Mouse (Mus musculus): ENCODE measurements around the gene Kri1. TPM values are rescaled to one million over a fixed set of nuclear protein-coding genes. Genes with fewer than 3 reads are reported as not detected.
A peak's percentile ranks its signal among the peaks of the same experiment; 100 is the strongest.

Kri1 gene
- total RNA-seq, 2 experiments from 2014 or later: 18.9 to 19.7 TPM

GRCm38 (mm10) chr9:21249629-21250508, 37.9 kb downstream of the Kri1 start:
- intact Hi-C loops (cut with DNase I): no loop called here
- DNase-seq: no peak

GRCm38 (mm10) chr9:21248326-21248725, 39.4 kb downstream of the Kri1 start, which contains the start of gene S1pr5:
Gene S1pr5 (minus strand): TSS chr9:21248443.
- DNase-seq: peak; percentile 51 to 52
- intact Hi-C loops (cut with DNase I): no loop called here

- intact Hi-C loops (cut with DNase I): no loop called here
- DNase-seq: no peak
Observed at GRCm38 (mm10) chr9:21246342-21246741, 41.4 kb downstream of the Kri1 start.

DNA sequence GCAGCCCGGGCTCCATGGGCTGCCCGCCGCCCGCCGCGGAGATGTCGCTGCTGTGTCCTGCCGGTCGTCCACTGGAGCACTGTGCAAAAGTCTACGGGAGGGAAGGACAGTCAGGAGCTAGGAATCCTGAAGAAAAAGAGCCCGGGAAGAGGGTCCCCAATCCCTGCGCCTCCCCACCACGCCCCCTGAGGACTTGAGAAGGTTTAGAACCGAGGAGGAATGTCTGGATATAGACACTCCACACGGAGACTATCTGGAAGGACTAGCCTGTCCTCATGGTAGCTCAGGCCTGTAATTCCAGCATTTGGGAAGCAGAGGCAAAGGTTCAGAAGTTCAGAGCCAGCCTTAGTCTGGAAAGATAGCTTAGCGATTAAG, 42.7 kb downstream of the Kri1 start:
- no peak for DNase-seq
- intact Hi-C loops (cut with DNase I): no loop called here

- intact Hi-C loops (cut with DNase I): no loop called here
- peak; percentile 36 to 42 for DNase-seq
Observed at GRCm38 (mm10) chr9:21244428-21245112, 43.2 kb downstream of the Kri1 start.

- no peak for DNase-seq
- intact Hi-C loops (cut with DNase I): no loop called here
Observed at GRCm38 (mm10) chr9:21243826-21244427, 43.8 kb downstream of the Kri1 start.

DNA sequence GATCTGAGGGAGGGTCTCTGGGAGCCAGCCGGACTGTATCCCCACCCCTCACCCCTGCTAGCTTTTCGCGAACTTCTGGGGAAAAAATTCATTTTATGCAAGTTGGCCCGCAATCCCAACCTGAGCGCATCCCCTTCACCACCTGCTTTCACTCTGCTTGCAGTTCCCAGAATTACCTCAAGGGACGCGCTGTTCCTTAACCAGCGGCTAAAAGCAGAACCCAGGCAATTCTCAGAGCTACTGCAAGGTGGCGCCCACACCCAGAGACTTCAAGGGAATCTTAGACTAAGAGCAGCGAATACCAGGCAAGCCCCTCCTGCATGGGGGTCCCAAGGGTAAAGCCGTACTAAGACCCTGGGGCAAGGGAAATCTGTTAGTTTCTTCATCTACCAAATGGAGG, 46.4 kb downstream of the Kri1 start:
- intact Hi-C loops (cut with DNase I): no loop called here
- peak; percentile 83 to 88 for DNase-seq

DNA sequence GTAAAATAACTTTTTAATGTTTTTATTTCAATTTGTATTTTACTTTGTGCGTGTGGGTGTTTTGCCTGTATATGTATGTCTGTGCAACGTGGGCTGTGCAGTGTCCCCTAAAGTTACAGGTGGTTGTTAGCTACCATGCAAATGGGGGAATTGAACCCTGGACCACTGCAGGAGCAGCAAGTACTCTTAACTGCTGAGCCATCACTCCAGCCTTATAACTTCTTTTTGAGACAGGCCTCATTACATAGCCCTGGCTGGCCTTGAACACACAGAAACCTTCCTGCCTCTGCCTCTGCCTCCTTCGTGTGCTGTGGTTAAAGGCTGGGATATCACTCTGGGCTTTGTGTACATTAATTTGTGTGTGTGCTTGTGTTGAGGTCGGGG, 48.3 kb downstream of the Kri1 start:
- intact Hi-C loops (cut with DNase I): loop anchor here (2.0 to 5.0 kb wide), 2 partner anchors 51 to 118 kb away; partner anchors contain the start of gene Cdkn2d
- DNase-seq: no peak

DNA sequence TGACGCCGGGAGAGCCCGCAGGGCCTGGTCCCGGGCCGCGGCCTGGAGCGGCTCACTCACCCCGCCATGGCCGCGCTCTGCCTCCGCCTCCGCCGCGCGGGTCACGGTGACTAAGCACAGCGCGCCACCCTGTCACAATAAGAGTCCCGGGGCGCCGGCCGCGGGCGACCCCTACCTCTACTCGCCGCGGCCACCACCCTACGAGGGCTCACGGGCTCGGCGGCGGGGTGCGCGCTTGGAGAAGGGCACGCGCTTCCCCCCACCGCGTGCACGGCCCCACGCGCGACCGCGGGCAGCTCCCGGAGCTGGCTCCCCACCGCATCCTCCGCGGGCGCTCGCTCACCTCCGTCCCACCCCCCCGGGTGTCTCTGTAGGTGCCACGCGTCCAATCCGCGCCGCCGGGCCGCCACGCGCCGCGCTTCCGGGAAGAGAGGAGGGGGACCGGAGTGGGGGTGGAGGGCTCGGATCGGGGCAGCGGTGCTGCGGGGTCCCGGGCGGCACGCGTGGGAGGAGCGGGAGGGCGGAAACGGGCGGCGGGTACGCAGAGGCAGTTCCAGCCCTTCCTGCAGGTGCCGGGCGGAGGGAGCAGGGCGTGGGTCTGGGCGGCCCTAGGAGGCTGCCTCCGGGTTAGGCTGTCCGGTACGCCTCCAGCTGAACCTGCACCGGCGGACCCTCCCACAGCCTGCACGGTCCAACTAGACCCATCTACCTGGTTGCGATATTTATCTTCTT, 48.9 kb downstream of the Kri1 start, which contains the start of gene Keap1:
Gene Keap1, minus strand, starts transcription at position 629 of the 732 bp plus-strand sequence.
- intact Hi-C loops (cut with DNase I): loop anchor here (1.0 to 5.0 kb wide), 3 partner anchors 26 to 118 kb away; partner anchors contain the start of genes Atg4d and Cdkn2d
- DNase-seq: peak; percentile 88 to 89

DNA sequence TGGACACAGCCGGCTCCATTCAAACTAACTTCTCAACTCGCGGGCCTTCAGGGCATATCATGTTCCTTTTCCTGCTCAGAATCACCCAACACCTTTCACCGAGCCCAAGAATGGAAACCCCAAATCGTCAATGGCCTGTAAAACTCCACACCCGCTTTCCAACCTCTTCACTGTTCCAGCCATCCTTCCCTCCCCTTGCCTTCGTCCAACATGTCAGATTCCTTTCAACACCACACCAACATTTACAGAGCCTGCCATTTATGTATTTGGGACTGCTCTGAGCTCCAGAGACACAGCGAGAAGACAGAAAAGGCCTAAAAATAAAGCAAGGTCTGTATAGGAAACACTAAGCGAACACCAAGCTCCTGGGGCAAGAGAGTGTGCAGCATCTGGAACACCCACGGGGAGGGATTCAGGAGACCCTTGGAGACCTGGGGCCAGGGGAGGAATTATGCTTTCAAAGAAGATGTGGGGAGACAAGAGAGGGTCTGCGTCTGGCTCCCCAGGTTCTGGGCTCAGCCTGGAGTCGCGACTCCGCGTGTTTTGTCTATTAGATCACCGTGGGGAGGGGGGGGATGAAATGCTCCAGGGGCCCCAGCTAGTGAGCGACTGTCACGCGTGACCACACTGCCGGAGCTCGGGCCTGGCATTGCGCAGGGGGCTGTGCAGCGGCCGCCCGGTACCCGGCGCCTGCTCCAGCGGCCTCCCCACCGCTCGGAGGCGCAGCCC, 49.6 kb downstream of the Kri1 start:
- peak; percentile 66 to 75 for DNase-seq
- intact Hi-C loops (cut with DNase I): loop anchor here (1.0 to 5.0 kb wide), 3 partner anchors 27 to 119 kb away; partner anchors contain the start of genes Atg4d and Cdkn2d

GRCm38 (mm10) chr9:21237368-21238003, 50.3 kb downstream of the Kri1 start:
- intact Hi-C loops (cut with DNase I): loop anchor here (1.0 to 5.0 kb wide), 3 partner anchors 28 to 120 kb away; partner anchors contain the start of genes Atg4d and Cdkn2d

GRCm38 (mm10) chr9:21236991-21237367, 50.8 kb downstream of the Kri1 start:
- intact Hi-C loops (cut with DNase I): loop anchor here (5.0 kb wide), 1 partner anchor 120 kb away; no protein-coding TSS in a partner anchor
- DNase-seq: no peak

More at GRCm38 (mm10) chr9:21237368-21238003, 50.3 kb downstream of the Kri1 start:
- DNase-seq: peak; percentile 50 to 52

- no peak for DNase-seq
- intact Hi-C loops (cut with DNase I): loop anchor here (5.0 kb wide), 1 partner anchor 122 kb away; no protein-coding TSS in a partner anchor
Observed at GRCm38 (mm10) chr9:21235341-21235740, 52.4 kb downstream of the Kri1 start.

- intact Hi-C loops (cut with DNase I): no loop called here
- no peak for DNase-seq
Observed at GRCm38 (mm10) chr9:21233805-21234204, 54.0 kb downstream of the Kri1 start.

GRCm38 (mm10) chr9:21233366-21233765, 54.4 kb downstream of the Kri1 start:
- DNase-seq: no peak
- intact Hi-C loops (cut with DNase I): no loop called here

DNA sequence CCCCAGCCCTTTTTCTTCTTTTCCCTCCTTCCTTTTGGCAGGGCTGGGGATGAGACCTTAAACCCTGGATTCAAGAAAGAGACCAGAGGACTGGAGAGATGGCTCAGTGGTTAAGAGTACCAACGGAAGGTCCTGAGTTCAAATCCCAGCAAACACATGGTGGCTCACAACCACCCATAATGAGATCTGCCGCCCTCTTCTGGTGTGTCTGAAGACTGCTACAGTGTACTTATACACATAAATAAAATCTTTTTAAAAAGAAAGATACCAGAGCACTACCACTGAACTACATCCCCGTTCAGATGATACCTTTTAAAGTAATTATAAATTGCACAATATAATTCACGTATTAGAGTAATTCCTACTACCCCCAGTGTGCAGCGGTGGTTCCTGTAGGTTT, 54.9 kb downstream of the Kri1 start:
- intact Hi-C loops (cut with DNase I): no loop called here
- DNase-seq: no peak

GRCm38 (mm10) chr9:21231551-21231950, 56.2 kb downstream of the Kri1 start:
- intact Hi-C loops (cut with DNase I): no loop called here
- no peak for DNase-seq

DNA sequence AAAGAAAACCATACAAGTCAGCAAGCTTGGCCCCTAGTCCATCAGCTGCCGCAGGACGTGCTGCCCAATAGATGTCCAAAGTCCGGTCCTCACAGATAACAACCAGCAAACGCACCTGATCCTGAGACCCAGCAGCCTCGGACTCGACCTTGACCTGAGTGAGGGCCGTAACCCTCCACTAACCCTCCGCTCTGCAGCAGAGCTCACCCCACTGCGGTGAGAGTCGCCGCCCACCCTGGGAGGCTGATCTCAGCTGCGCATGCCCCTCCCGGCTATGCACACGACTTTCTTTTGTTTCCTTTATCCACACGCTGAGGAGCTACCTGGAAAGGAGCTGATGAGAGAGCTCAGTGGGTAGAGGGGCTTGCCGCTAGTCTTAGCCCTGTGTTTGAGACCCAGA, 60.4 kb downstream of the Kri1 start:
- intact Hi-C loops (cut with DNase I): no loop called here
- DNase-seq: no peak

- intact Hi-C loops (cut with DNase I): no loop called here
- DNase-seq: no peak
Observed at GRCm38 (mm10) chr9:21225415-21225758, 62.4 kb downstream of the Kri1 start.
